Comparison of ENCODE assay signal across 20 mouse cellular contexts in genomic region chr19:57146936-57147335, GRCm38 (mm10).
DNase-seq lines count a peak whose midpoint lies in the region; ATAC-seq lines count a peak whose summit lies in the region.
"Had no signal": no experiment of that assay in that cellular context is flagged by ENCODE, and none has a peak within 500 bp of the region (broad histone marks: within the 10 kb centered on the region; RNA-seq: fewer than 3 reads in every experiment).

No protein-coding gene starts in this region.

- H3K9me3 ChIP-seq in heart, embryonic 11.5 days (replicated peaks; ENCODE audit: control insufficient read depth, low read length) = no peaks in the 10 kb centered on the region
- H3K9me3 ChIP-seq in kidney, embryonic 15.5 days (replicated peaks) = no peaks in the 10 kb centered on the region
- no peaks in the 10 kb centered on the region for H3K9me3 ChIP-seq in kidney, embryonic 14.5 days (ENCODE audit: control insufficient read depth, low read length)
- H3K9me3 ChIP-seq: hindbrain, embryonic 15.5 days; liver, embryonic 13.5 days had no signal

- peaks cover 22% of the 10 kb centered on the region for H3K4me1 ChIP-seq in heart, embryonic 11.5 days (ENCODE audit: control insufficient read depth, insufficient read depth, low read length)
- peaks cover 20% of the 10 kb centered on the region for H3K4me1 ChIP-seq in kidney, embryonic 15.5 days
- peaks cover 6% of the 10 kb centered on the region; the same call in 1 of the 2 replicates for H3K4me1 ChIP-seq in kidney, embryonic 14.5 days (ENCODE audit: control insufficient read depth, insufficient read depth, low read length)
- H3K4me1 ChIP-seq: liver, embryonic 13.5 days had no signal

- WGBS in heart, embryonic 11.5 days (ENCODE audit: insufficient replicate concordance) = 27% methylated on average over 6 of the region's 6 CpGs
- WGBS in kidney, embryonic 15.5 days = 37% methylated on average over 6 of the region's 6 CpGs
- WGBS in kidney, embryonic 14.5 days = 46% methylated on average over 6 of the region's 6 CpGs

- H3K27ac ChIP-seq in heart, embryonic 11.5 days (ENCODE audit: low read depth, low read length) = peak overlapping the region; percentile 77
- peak overlapping the region; percentile 67; the same call in 1 of the 2 replicates for H3K27ac ChIP-seq in kidney, embryonic 15.5 days
- H3K27ac ChIP-seq in kidney, embryonic 14.5 days (ENCODE audit: low read depth, low read length) = no peak overlapping the region
- H3K27ac ChIP-seq: liver, embryonic 13.5 days had no signal

- H3K27me3 ChIP-seq in heart, embryonic 11.5 days (ENCODE audit: control insufficient read depth, insufficient read depth, low read length) = no peaks in the 10 kb centered on the region
- no peaks in the 10 kb centered on the region for H3K27me3 ChIP-seq in kidney, embryonic 15.5 days
- no peaks in the 10 kb centered on the region for H3K27me3 ChIP-seq in kidney, embryonic 14.5 days (ENCODE audit: control insufficient read depth, insufficient read depth, low read length)
- H3K27me3 ChIP-seq: hindbrain, embryonic 15.5 days; liver, embryonic 13.5 days had no signal

- H3K36me3 ChIP-seq in heart, embryonic 11.5 days (ENCODE audit: control insufficient read depth, insufficient read depth, low read length) = peaks cover 4% of the 10 kb centered on the region
- no peaks in the 10 kb centered on the region for H3K36me3 ChIP-seq in kidney, embryonic 15.5 days
- H3K36me3 ChIP-seq in kidney, embryonic 14.5 days (ENCODE audit: control insufficient read depth, insufficient read depth, low read length) = no peaks in the 10 kb centered on the region
- H3K36me3 ChIP-seq: hindbrain, embryonic 15.5 days; liver, embryonic 13.5 days had no signal

- peak overlapping the region; percentile 19 for H3K4me2 ChIP-seq in heart, embryonic 11.5 days
- no peak overlapping the region for H3K4me2 ChIP-seq in kidney, embryonic 15.5 days
- no peak overlapping the region for H3K4me2 ChIP-seq in kidney, embryonic 14.5 days (replicated peaks; ENCODE audit: low read depth, low read length)
- H3K4me2 ChIP-seq: hindbrain, embryonic 15.5 days; liver, embryonic 13.5 days had no signal

- no peak overlapping the region for H3K4me3 ChIP-seq in heart, embryonic 11.5 days (ENCODE audit: low read depth, low read length)
- H3K4me3 ChIP-seq in kidney, embryonic 15.5 days (replicated peaks) = no peak overlapping the region
- H3K4me3 ChIP-seq in kidney, embryonic 14.5 days (ENCODE audit: low read length) = no peak overlapping the region
- H3K4me3 ChIP-seq: erythroblast, embryonic 14.5 days; hindbrain, embryonic 15.5 days; liver, embryonic 13.5 days had no signal

- H3K9ac ChIP-seq in heart, embryonic 11.5 days (ENCODE audit: low read depth, low read length) = no peak overlapping the region
- H3K9ac ChIP-seq in kidney, embryonic 15.5 days = no peak overlapping the region
- H3K9ac ChIP-seq in kidney, embryonic 14.5 days (ENCODE audit: low read depth, low read length) = no peak overlapping the region
- H3K9ac ChIP-seq: hindbrain, embryonic 15.5 days; liver, embryonic 13.5 days had no signal

- no peak; the same call in 1 of the 2 replicates for ATAC-seq in heart, embryonic 11.5 days (replicated peaks; ENCODE audit: insufficient number of reproducible peaks, low FRiP score, low TSS enrichment)
- 0 out of 2 replicates have a peak, but pooled peaks have one; percentile 36 for ATAC-seq in kidney, embryonic 15.5 days (replicated peaks; ENCODE audit: low FRiP score)
- ATAC-seq in kidney, embryonic 14.5 days (ENCODE audit: low FRiP score, low TSS enrichment) = no peak
- ATAC-seq in cerebellum, adult (ENCODE audit: insufficient number of reproducible peaks, low FRiP score, low TSS enrichment) = no peak
- ATAC-seq: forebrain, embryonic 14.5 days; intestine, postnatal 0 days; lung, postnatal 0 days had no signal

- intact Hi-C loops in heart, postnatal 25 days (cut with DNase I) = no loop called here

- DNase-seq in heart, postnatal 25 days (ENCODE audit: low spot score) = no peak
- peak; percentile 34 for DNase-seq in ES-CJ7 (ENCODE audit: low read depth, low spot score)
- peak; percentile 61 for DNase-seq in brain, adult 2 months (ENCODE audit: low read depth, low spot score)
- DNase-seq in ovary, postnatal 36 days (ENCODE audit: low spot score) = no peak
- DNase-seq: B cell, adult 2 months; cerebellum, adult 11 months; cerebellum, postnatal 14 days; kidney, postnatal 4 days; liver, embryonic 13.5 days; midbrain, embryonic 14.5 days; spleen, adult 18-20 months had no signal

Comparison
In these comparisons a context has a peak if more than half of its experiments do, and no peak if none do; other contexts are left out.
1. DNase-seq: peak in ES-CJ7 (single experiment) and brain, adult 2 months (single experiment); none in heart, postnatal 25 days (single experiment) and ovary, postnatal 36 days (single experiment).